Mouse (Mus musculus): ENCODE results near the gene Vars2.

Gene Vars2

GRCm38 (mm10) chr17:35626537-35626936, 40.9 kb downstream of the Vars2 start, which contains the start of gene Gm9573:
Gene Gm9573 (minus strand): TSS chr17:35626637.
- DNase-seq (ENCODE audit: low spot score), result no peak

DNA sequence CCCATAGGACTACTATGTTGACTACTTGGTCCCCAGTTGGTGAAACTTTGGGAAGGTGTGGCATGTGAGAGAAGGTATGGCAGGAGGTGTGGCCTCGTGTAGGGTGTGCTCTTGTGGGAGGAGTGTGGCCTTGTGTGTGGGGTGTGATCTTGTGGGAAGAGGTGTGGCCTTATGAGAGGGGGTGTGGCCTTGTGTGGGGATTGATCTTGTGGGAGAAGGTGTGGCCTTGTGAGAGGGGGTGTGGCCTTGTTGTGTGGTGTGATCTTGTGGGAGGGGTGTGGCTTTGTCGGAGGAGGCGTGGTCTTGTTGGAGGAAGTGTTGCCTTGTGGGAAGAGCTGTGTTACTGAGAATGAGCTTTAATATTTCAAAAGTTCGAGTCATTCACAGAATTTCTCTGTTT, 50.3 kb downstream of the Vars2 start:
- no peak for DNase-seq (ENCODE audit: low spot score)
